Mouse (Mus musculus): ENCODE measurements around the gene H2-M10.5.

GRCm38 (mm10) chr17:36781533-36781932 lies 8.8 kb downstream of the H2-M10.5 start:
- TF ChIP-seq EP300 (IDR thresholded peaks at IDR 0.05; ENCODE audit: low read depth) (no peak), CTCF (IDR thresholded peaks at IDR 0.05; ENCODE audit: low read depth) (no peak)

Measured in liver, embryonic 14.5 days (tissue).